Mouse (Mus musculus): ENCODE data around the gene Scarb2.
"Not testable (repeated sequence)": the region's sequence is repeated elsewhere in the genome, so short reads cannot be mapped to it uniquely, and the experiment has no call there.

Gene Scarb2

DNA sequence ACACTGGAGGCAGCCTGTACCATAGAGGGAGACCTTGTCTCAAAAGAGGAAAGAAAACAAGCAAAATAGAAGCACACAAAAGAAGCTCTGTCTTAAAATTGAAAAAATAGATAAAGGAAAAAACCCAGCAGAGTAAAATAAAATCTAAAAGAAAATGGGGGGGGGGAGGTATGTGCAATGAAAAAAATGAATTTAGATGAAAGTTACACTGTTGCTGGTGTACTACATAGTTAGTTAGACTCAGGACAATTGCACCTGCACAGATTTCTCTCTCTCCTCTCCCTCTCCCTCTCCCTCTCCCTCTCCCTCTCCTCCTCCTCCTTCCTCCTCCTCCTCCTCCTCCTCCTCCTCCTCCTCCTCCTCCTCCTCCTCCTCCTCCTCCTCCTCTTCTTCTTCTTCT is at the start of gene Scarb2:
Gene Scarb2, minus strand, starts transcription at position 101 of the 400 bp plus-strand sequence.
- CTCF ChIA-PET, result interaction anchor here (0.6 to 0.8 kb wide), 2 partner anchors 45 to 90 kb away, joined by 3 to 4 read pairs; no protein-coding TSS in a partner anchor

GRCm38 (mm10) chr5:92555905-92556304 is 49.3 kb upstream of the Scarb2 start:
- CTCF ChIA-PET, result no interaction called here

- CTCF ChIA-PET, result interaction anchor here (0.6 kb wide), 1 partner anchor 27 kb away, joined by 10 read pairs; no protein-coding TSS in a partner anchor
Measured at GRCm38 (mm10) chr5:92554891-92555511, 48.4 kb upstream of the Scarb2 start, which contains the start of gene Fam47e. Gene Fam47e (plus strand): TSS chr5:92555069.

DNA sequence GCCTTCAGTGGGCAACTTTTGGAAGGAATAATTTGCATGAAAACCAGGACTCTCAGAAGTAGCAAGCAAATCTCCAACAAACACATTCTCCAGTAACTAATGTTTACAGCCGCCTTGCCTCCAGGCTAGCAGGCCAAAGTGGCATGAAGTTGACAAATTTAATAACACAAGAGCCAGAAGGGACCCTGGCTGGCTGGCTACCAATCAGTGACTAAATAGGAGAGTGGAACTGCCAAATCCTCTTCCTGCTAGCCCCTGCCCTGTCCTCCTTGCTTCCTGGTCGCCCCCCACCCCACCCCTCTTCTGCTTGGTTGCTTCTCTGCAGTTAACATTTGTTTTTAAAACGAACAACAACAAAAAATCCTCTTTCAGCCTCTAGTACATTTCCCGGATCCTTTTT is 47.8 kb upstream of the Scarb2 start:
- CTCF ChIA-PET, result interaction anchor here (0.6 kb wide), 1 partner anchor 27 kb away, joined by 10 read pairs; no protein-coding TSS in a partner anchor

DNA sequence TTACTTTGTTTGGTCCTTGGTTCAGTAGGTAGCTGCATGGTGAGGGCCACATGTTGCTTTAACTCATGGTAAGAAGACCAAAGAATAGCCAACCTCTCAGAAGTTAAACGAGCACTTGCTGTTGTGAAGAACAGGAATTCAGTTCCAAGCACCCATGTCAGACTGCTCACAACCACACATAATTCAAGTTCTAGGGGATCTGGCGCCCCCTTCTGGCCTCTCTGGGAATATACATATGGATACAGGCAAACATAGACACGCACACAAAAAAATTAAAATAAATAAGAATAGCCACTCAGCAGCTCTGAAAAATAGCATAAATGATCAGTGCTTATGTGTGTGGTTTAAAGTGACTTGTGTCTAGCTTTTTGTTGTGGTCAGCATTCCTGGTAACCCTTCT is 47.3 kb upstream of the Scarb2 start:
- CTCF ChIA-PET, result interaction anchor here (0.6 kb wide), 1 partner anchor 26 kb away, joined by 10 read pairs; no protein-coding TSS in a partner anchor

GRCm38 (mm10) chr5:92552611-92553010 is 46.0 kb upstream of the Scarb2 start:
- CTCF ChIA-PET, result no interaction called here

GRCm38 (mm10) chr5:92539698-92540097 is 33.1 kb upstream of the Scarb2 start:
- CTCF ChIA-PET, result no interaction called here

DNA sequence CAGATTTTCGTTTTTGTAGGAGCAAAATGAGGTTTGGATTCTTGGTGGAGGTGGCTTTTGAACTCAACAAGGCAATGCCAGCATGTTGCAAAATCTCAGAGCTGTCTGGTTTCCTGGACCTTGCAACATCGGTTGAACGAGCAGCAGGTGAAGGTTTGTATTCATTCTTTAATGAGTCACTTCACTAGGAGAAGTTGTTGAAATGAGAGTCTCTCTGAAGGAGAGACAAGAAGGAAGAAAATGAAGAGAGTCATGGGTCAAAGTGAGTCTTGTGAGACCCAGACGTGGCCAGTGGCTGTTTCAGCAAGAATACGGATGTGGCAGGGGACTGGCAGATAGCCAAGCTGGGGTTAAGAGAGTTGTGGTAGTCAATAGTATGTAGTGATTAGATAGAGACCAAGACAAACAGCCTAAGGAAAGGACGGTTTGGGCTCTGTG is 18.2 kb upstream of the Scarb2 start:
- CTCF ChIA-PET, result no interaction called here

DNA sequence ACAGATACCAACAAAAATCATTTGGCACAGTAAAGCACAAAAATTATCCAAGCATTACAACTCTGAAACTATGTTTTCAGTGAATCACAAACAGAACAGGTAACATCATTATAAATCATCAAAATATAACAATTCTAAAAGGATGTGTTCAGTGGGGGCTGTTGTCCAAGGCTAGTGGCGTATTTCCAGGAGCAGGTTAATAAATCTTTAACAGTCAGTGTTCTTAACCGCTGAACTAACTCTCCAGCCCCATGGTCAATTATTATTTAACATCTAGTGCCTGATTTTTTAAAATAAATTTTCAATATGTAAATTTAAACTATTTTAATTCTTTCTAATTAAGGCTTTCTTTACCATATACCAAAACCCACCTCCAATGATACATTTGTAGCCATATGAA is 14.5 kb upstream of the Scarb2 start:
- CTCF ChIA-PET, result not testable (repeated sequence)

DNA sequence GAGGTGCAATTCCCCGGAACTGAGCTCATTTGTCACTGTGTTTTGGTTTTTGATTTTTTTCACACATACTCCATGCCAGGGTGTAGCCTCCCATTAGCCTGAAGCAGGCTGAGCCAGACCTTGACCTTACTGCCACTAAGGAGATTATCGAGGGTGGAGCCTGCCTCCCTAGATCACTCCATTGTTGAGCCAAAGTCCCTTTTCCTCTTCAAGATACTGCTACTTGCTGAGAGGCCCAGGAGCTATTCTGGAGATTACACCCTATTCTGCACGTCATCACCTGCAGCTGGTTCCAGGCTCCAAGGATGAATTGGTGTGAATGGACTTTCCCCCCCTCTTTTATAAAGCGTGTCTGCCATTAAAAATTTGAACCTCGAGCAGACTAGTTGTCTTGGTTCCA is 5.4 kb upstream of the Scarb2 start:
- CTCF ChIA-PET, result no interaction called here

DNA sequence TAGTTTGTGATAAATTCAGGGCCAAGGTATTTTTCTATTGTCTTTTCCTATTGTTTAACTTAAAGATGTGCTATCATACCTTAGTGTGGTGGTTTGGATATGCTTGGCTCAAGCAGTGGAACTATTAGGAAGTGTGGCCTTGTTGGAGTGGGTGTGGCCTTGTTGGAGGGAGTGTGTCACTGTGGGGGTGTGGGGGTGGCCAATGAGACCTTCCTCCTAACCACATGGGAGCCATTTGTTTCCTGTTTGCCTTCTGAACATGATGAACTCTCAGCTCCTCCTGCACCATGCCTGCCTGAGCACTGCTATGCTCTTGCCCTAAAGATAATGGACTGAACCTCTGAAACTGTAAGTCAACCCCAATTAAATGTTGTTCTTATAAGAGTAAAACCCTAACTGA is 4.6 kb upstream of the Scarb2 start:
- CTCF ChIA-PET, result no interaction called here

- CTCF ChIA-PET, result no interaction called here
Measured at GRCm38 (mm10) chr5:92508853-92509252, 2.2 kb upstream of the Scarb2 start.

DNA sequence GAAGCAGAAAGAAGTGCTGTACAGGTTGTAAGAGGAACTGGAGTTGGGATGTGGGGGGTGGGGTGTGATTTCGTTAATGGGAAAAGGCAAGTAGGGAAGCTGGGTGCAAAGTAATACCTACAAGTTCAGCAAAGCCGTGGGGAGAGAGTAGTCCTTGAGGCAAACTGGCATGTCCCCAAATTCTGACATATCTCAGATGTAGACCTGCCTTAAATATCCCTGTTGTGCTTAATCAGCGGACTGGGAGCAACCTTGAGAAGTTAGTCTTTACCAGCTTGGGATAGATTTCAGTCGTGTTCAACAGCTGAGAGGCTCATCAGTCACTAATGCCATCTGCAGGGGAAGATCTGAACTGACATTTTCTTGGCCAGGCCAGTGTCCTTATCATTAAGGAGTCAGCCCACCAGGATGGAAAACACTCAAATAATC is 318 bp downstream of the Scarb2 start:
- CTCF ChIA-PET, result interaction anchor here (0.6 to 0.8 kb wide), 2 partner anchors 45 to 91 kb away, joined by 3 to 4 read pairs; no protein-coding TSS in a partner anchor

DNA sequence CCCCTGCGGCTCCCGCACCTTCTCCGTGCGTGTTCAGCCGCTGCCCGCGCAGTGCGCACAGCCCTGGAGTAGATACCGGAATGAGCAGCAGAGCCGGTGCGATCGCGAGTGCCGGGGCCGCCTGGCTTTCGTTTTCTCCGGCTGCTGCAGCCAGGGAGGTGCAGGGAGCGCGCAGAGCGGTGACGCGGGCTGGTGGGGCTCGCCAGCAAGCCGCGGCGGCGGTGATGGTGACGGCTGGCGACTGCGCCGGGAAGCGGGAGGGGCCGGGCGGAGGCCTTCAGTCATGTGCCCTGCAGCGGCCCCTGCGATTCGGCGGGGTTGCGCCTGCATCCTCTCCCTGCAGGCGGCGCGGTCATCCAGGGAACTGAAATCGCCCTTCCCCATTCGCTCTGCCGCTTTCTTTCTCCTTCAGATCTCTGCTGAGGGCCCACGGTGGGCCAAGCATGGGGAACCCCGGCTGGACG is 1.2 kb downstream of the Scarb2 start:
- CTCF ChIA-PET, result interaction anchor here (0.5 to 0.7 kb wide), 2 partner anchors 39 to 123 kb away, joined by 3 to 5 read pairs; no protein-coding TSS in a partner anchor

GRCm38 (mm10) chr5:92504676-92505400 is 1.8 kb downstream of the Scarb2 start:
- CTCF ChIA-PET, result interaction anchor here (0.5 to 0.7 kb wide), 2 partner anchors 38 to 123 kb away, joined by 3 to 5 read pairs; no protein-coding TSS in a partner anchor

GRCm38 (mm10) chr5:92503856-92504618 is 2.6 kb downstream of the Scarb2 start:
- CTCF ChIA-PET, result interaction anchor here (0.6 to 0.8 kb wide), 2 partner anchors 10 to 443 kb away, joined by 3 read pairs; no protein-coding TSS in a partner anchor

- CTCF ChIA-PET, result interaction anchor here (0.8 kb wide), 1 partner anchor 9 kb away, joined by 3 read pairs; no protein-coding TSS in a partner anchor
Measured at GRCm38 (mm10) chr5:92503356-92503847, 3.2 kb downstream of the Scarb2 start.

GRCm38 (mm10) chr5:92499378-92499777 is 7.3 kb downstream of the Scarb2 start:
- CTCF ChIA-PET, result interaction anchor here (0.7 kb wide), 2 partner anchors 115 to 1547 kb away, joined by 9 to 11 read pairs; no protein-coding TSS in a partner anchor

DNA sequence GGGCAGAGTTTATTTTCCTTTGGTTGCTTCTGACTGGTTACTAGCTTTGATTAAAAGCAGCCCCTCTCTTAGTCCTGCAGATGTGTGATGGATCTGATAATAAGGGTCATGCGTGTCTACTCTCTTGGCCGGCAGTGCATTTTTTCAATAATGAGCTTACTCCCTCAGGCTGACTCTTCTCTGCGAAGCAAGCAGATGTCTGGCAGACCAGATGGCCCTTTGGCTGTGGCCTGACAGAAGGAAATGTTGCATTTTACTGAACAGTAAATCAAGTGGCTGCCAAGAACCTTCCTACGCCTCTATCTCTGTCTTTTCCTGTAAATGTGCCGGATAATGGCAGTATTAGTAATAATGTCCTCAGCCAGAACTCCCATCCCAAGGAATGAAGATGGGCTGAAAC is 8.0 kb downstream of the Scarb2 start:
- CTCF ChIA-PET, result no interaction called here

DNA sequence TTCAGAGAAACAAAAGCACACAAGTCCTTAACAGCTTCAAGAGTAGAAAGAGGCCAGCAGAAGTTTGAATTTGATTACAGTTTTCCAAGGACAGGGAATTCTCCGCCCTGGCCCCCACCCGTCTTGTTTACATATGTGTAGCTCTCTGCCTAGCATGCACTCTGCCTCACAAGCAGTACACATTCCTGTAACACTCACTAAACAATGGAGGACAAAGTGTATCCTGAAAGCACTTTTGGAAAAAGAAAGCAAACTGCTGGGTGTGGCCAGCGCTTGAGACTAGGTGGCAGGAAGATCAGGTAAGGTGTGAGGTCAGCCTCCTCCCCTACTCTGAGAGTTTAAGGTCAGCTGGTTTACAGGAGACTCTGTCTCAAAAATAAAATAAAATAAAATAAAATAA is 8.4 kb downstream of the Scarb2 start:
- CTCF ChIA-PET, result no interaction called here

- CTCF ChIA-PET, result no interaction called here
Measured at GRCm38 (mm10) chr5:92495771-92496409, 10.7 kb downstream of the Scarb2 start.
